Mouse (Mus musculus) myocyte (in vitro differentiated cells): ENCODE measurements around the gene Dazap1.

ENCODE experiments used
- MAX ChIP-seq: IDR thresholded peaks from one replicate; pipeline ENCODE4 v1.6.1; 2011; ENCODE audit warnings: low read depth, mild to moderate bottlenecking, control low read depth
- MYOG ChIP-seq, 3 experiments: IDR thresholded peaks; one replicate each; pipeline ENCODE4 v1.6.1; 2011; ENCODE audit warnings: control low read depth in 2 of 3, low read depth in 2 of 3, mild to moderate bottlenecking in 2 of 3; ENCODE audit not compliant: insufficient read length in 2 of 3, control insufficient read depth in 1 of 3, insufficient read depth in 1 of 3
- POLR2A ChIP-seq: IDR thresholded peaks from one replicate; pipeline ENCODE4 v1.6.1; 2011; ENCODE audit warnings: low read depth, mild to moderate bottlenecking, control low read depth, moderate library complexity; ENCODE audit not compliant: insufficient read length

- TF ChIP-seq POLR2A (no peak), MYOG (IDR thresholded peaks at IDR 0.05; ENCODE audit: control insufficient read depth in 1 of 3, insufficient read depth in 1 of 3, insufficient read length in 2 of 3, low read depth in 2 of 3) (no peak), MAX (no peak)
These were observed 12.6 kb downstream of the Dazap1 start for GRCm38 (mm10) chr10:80273847-80274246.
